Mouse (Mus musculus) E14TG2a.4 (cell line): ENCODE data around the gene Serping1.

Experiments used
- CTCF ChIP-seq: conservative IDR thresholded peaks from 2 replicates; pipeline ENCODE4 v1.5.1; 2014; ENCODE audit warnings: low read length
- POU5F1 ChIP-seq: IDR thresholded peaks from 2 replicates; pipeline ENCODE4 v1.6.1; 2014; ENCODE audit warnings: low read length, borderline replicate concordance

DNA sequence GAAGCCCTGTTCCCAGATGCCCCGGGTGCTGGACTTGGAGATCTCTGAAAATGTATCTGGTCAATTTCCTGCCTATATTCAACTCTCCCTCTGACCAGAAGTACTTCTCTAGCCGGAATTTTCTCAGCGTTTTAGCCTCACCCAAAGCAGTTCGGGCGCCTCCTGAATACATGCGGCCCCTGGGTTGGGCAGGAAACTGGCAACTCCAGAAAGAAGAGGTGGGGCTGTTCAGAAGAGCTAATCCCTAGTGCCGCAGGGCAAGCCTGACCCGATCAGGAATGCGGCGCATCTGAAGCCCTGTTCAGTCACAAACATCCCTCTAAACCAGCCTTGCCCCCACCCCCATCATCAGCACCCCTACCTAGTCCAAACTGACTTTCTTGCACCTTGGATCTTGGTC, 31.1 kb downstream of the Serping1 start:
- no peak for TF ChIP-seq CTCF
- no peak for TF ChIP-seq POU5F1
